Mouse (Mus musculus): ENCODE measurements around the gene Vsig10.
"Not testable (repeated sequence)": the region's sequence is repeated elsewhere in the genome, so short reads cannot be mapped to it uniquely, and the experiment has no call there.

Vsig10 gene

GRCm38 (mm10) chr5:117303691-117304579 is 14.9 kb upstream of the Vsig10 start:
- no peak for DNase-seq

- peak; percentile 91 for DNase-seq
Measured at GRCm38 (mm10) chr5:117304947-117305346, 13.9 kb upstream of the Vsig10 start.

- no peak for DNase-seq
Measured at GRCm38 (mm10) chr5:117305754-117306153, 13.1 kb upstream of the Vsig10 start.

GRCm38 (mm10) chr5:117306826-117307225 is 12.1 kb upstream of the Vsig10 start:
- DNase-seq: no peak

- DNase-seq: peak; percentile 89
Measured at GRCm38 (mm10) chr5:117307699-117308098, 11.2 kb upstream of the Vsig10 start.

- peak; percentile 88 for DNase-seq
Measured at GRCm38 (mm10) chr5:117313420-117313819, 5.5 kb upstream of the Vsig10 start.

- DNase-seq: no peak
Measured at GRCm38 (mm10) chr5:117313909-117314308, 5.0 kb upstream of the Vsig10 start.

GRCm38 (mm10) chr5:117314587-117315428 is 4.1 kb upstream of the Vsig10 start:
- peak; percentile 65 for DNase-seq

GRCm38 (mm10) chr5:117323751-117324150 is 4.9 kb downstream of the Vsig10 start:
- no peak for DNase-seq

- no peak for DNase-seq
Measured at GRCm38 (mm10) chr5:117326408-117326807, 7.5 kb downstream of the Vsig10 start.

- peak; percentile 77 for DNase-seq
Measured at GRCm38 (mm10) chr5:117330457-117330856, 11.6 kb downstream of the Vsig10 start.

GRCm38 (mm10) chr5:117337999-117338398 is 19.1 kb downstream of the Vsig10 start:
- no peak for DNase-seq

GRCm38 (mm10) chr5:117338503-117338902 is 19.6 kb downstream of the Vsig10 start:
- no peak for DNase-seq

- no peak for DNase-seq
Measured at GRCm38 (mm10) chr5:117340081-117340480, 21.2 kb downstream of the Vsig10 start.

- DNase-seq: no peak
Measured at GRCm38 (mm10) chr5:117341896-117342295, 23.0 kb downstream of the Vsig10 start.

GRCm38 (mm10) chr5:117344496-117344895 is 25.6 kb downstream of the Vsig10 start:
- DNase-seq: not testable (repeated sequence)

- DNase-seq: no peak
Measured at GRCm38 (mm10) chr5:117345432-117345976, 26.6 kb downstream of the Vsig10 start.

- no peak for DNase-seq
Measured at GRCm38 (mm10) chr5:117346281-117346680, 27.4 kb downstream of the Vsig10 start.

GRCm38 (mm10) chr5:117347011-117347410 is 28.1 kb downstream of the Vsig10 start:
- DNase-seq: no peak

- no peak for DNase-seq
Measured at GRCm38 (mm10) chr5:117347838-117348237, 29.0 kb downstream of the Vsig10 start.

- DNase-seq: peak; percentile 86
Measured at GRCm38 (mm10) chr5:117348279-117348678, 29.4 kb downstream of the Vsig10 start.

GRCm38 (mm10) chr5:117354121-117354520 is 35.2 kb downstream of the Vsig10 start:
- peak; percentile 30 for DNase-seq

GRCm38 (mm10) chr5:117355648-117356303 is 36.9 kb downstream of the Vsig10 start:
- no peak for DNase-seq
